Mouse (Mus musculus) E14TG2a.4 (cell line): Measurements from ENCODE around the gene Pcsk5.

Experiments used
- H3K27me3 ChIP-seq: 2 replicates; pipeline ENCODE4 v1.6.1; 2014; ENCODE audit warnings: low read length, control low read depth; ENCODE audit not compliant: insufficient read depth
- H3K36me3 ChIP-seq: 2 replicates; pipeline ENCODE4 v1.6.1; 2014; ENCODE audit warnings: low read length, control low read depth; ENCODE audit not compliant: insufficient read depth
- H3K4me1 ChIP-seq: replicated peaks from 2 replicates; pipeline ENCODE4 v1.6.1; 2014; ENCODE audit warnings: low read depth, low read length, control low read depth
- H3K4me3 ChIP-seq: replicated peaks from 2 replicates; pipeline ENCODE4 v1.5.1; 2014; ENCODE audit warnings: mild to moderate bottlenecking, low read length
- H3K9me3 ChIP-seq: 2 replicates; pipeline ENCODE4 v1.6.1; 2014; ENCODE audit warnings: low read length, control low read depth
- CTCF ChIP-seq: conservative IDR thresholded peaks from 2 replicates; pipeline ENCODE4 v1.5.1; 2014; ENCODE audit warnings: low read length
- NANOG ChIP-seq: IDR thresholded peaks from 2 replicates; pipeline ENCODE4 v1.6.1; 2014; ENCODE audit warnings: borderline replicate concordance, low read length, mixed read lengths
- POU5F1 ChIP-seq: IDR thresholded peaks from 2 replicates; pipeline ENCODE4 v1.6.1; 2014; ENCODE audit warnings: low read length, borderline replicate concordance

Pcsk5 gene

DNA sequence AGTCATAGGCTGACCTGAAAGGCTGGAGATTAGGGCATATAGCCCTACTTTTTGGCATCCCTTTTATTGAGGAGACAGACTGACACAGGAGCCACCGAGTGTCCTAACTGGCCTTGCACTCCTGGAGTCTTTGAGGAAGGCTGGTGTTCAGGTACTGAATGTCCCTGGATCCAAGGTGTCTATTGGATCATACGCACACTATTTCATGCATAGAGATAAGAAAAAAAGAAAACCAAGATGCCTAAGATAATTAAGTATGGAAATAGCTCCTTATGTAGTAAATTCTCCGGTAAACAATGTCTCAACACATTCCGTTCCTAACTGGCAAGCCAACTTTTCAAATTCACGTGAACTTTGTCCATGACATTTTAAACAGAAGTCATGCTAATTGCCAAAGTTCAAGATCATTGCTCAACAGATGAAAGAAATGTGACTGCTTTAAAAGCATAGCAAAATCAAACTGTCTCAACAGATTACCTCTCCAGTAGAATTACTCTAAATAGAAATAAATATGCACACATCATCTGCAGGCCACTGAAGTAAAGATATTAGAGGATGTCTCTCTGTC lies 45.9 kb downstream of the Pcsk5 start:
- no peaks in the 10 kb centered on the region for H3K27me3 ChIP-seq
- H3K4me3 ChIP-seq = no peak overlapping the region
- no peaks in the 10 kb centered on the region for H3K36me3 ChIP-seq
- no peaks in the 10 kb centered on the region for H3K4me1 ChIP-seq
- no peaks in the 10 kb centered on the region for H3K9me3 ChIP-seq
- no peak for TF ChIP-seq POU5F1
- no peak for TF ChIP-seq NANOG
- no peak for TF ChIP-seq CTCF

DNA sequence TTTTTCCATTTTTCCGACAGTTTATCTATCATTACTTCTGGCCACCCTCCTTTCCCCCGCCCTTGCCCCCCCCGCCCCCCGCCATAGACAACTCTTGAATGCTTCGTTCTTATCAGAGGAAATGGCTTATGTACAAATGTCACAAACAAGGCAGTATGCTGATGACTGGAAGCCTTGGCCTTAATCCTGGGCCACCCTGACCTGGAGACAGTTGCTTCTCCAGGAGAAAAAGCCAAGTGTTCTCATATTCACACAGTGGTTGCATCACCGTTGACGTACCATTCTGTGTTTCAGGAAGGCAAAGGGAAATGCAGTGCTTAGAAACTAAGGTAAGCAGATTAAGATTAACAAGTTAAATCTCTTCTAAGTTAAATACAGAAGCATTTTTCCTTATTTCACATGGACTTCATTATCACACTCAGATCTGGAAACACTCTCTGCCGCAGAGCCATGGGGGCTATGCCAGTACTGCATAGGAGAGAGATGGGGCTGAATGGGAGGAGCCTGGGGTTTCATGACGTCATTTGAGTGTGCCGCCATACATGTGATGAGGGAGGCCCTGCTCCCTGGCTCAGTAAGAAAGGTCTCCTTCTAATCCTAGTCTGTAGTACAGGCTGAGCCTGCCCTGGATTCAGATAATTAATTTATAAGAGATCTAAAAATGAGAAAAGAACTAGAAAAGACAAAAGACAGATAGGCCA lies 48.7 kb downstream of the Pcsk5 start:
- Histone ChIP-seq H3K9me3 (no peaks in the 10 kb centered on the region), H3K27me3 (no peaks in the 10 kb centered on the region), H3K36me3 (no peaks in the 10 kb centered on the region), H3K4me1 (no peaks in the 10 kb centered on the region), H3K4me3 (no peak overlapping the region)
- TF ChIP-seq NANOG (no peak), CTCF (no peak), POU5F1 (no peak)

DNA sequence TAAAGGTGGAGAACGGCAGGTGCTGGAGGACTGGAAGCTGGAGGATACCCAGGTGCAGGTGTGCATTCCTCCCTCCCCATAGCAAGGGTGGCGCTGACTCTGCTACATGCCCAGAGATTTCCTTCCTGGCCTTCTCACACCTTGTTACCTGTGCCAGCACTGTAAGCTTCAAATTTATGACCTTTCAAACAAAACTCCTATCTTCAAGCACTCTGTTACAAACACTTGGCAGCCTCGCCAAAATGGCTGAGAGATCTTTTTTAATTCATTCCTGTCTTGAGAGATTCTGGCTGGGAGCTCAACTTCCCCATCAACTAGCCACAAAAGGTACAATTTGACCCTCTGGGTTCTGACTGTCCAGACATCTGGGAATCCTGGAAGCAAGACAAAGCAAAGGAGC lies 50.7 kb downstream of the Pcsk5 start:
- TF ChIP-seq NANOG = no peak
- H3K27me3 ChIP-seq = no peaks in the 10 kb centered on the region
- no peaks in the 10 kb centered on the region for H3K36me3 ChIP-seq
- no peaks in the 10 kb centered on the region for H3K9me3 ChIP-seq
- H3K4me3 ChIP-seq = no peak overlapping the region
- H3K4me1 ChIP-seq = no peaks in the 10 kb centered on the region

DNA sequence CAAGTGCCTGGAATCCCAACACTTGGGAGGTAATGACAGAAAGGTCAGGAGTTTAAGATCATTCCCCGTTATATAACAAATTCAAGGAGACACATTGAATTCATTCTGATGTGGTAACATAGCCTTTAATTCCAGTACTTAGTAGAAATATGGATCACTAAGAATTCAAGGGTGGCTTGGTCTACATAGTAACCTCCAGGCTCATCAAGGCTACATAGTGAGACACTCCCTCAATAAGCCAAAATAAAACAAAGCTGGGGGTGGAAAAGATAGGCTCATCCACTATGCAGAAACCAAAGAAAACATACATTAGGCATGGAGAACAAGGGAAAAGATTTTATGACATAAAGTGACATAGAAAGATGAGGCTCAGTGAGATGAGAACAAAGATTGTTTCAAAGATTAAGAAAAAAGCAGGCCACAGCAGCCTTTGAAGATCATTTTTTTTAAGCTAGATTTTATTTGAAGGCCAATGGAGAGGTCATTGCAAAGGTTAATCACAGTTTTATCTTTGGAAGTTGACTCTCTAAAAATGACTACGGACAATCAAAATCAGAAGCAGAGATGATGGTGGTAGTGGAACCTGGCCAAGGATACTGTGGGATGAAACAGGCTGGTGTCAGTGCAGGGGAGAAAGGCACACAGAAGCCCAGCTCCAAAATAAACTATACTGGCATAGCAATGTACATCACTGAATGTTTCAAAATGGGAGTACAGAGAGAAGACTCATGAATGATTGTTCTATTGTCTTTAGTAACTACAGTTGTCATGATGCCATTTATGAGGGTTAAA lies 52.8 kb downstream of the Pcsk5 start:
- Histone ChIP-seq H3K4me1 (no peaks in the 10 kb centered on the region), H3K9me3 (no peaks in the 10 kb centered on the region), H3K36me3 (no peaks in the 10 kb centered on the region), H3K27me3 (no peaks in the 10 kb centered on the region), H3K4me3 (no peak overlapping the region)
- no peak for TF ChIP-seq NANOG
- TF ChIP-seq CTCF = no peak
- no peak for TF ChIP-seq POU5F1

DNA sequence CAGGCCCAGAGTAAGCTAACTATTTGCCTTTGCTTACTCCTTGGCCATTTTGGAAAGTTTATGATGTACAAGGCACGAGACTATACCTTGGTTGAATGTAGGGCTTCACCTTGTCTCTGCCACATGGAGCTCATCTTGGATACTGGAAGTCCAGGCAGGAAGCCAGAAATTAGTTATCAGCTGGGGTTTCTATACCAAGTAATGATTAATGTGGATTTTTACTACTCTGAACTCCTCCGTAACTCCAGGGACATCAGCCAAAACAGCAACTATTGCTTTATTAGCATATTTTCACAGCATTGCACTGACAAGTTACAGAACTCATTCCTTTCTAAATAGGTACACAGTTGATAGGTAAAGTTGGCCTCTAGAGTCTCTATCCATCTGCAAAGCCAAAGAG lies 54.2 kb downstream of the Pcsk5 start:
- Histone ChIP-seq H3K9me3 (no peaks in the 10 kb centered on the region), H3K27me3 (no peaks in the 10 kb centered on the region), H3K4me3 (no peak overlapping the region), H3K4me1 (no peaks in the 10 kb centered on the region), H3K36me3 (no peaks in the 10 kb centered on the region)
- TF ChIP-seq NANOG = no peak
- no peak for TF ChIP-seq POU5F1
- no peak for TF ChIP-seq CTCF

DNA sequence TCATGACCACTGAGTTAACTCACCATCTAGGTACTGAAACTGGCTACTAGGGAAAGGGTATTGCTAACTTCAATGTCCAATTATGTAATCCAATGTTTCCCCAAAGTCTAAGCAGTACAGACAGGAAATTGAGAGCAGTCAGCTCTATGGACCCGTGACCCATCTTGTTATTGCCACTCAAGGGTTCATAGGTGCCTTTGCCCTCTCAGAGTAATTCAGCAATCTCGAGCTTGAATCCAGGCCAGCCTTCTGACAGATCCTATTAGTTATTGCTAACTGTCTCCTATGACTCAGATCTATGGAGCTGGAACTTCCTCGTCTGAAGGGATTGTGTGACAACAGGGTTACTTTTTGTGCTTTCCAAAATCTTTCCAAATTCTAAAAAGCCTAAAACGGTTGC lies 56.1 kb downstream of the Pcsk5 start:
- H3K4me3 ChIP-seq = no peak overlapping the region
- H3K4me1 ChIP-seq = no peaks in the 10 kb centered on the region
- no peaks in the 10 kb centered on the region for H3K9me3 ChIP-seq
- TF ChIP-seq POU5F1 (no peak), NANOG (no peak), CTCF (no peak)
- no peaks in the 10 kb centered on the region for H3K36me3 ChIP-seq
- no peaks in the 10 kb centered on the region for H3K27me3 ChIP-seq

DNA sequence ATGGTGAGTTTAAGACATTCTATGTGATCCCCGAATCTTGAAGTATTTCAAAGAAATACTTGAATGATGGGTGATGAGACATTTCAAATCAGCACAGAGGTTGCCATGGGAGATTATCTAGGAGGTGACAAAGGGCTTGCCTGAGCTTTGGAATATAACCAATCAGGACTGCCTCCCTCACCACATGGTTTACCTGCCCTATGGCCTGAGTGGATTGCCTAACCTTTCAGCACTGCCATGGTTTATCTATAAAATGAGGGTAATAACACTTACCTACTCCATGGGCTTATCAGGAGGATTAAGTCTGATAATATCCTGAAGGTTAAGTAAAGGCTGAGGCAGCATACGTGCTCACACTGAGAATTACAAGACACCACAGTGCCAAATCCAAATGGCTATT lies 61.5 kb downstream of the Pcsk5 start:
- Histone ChIP-seq H3K36me3 (no peaks in the 10 kb centered on the region), H3K9me3 (no peaks in the 10 kb centered on the region), H3K4me3 (no peak overlapping the region), H3K27me3 (no peaks in the 10 kb centered on the region), H3K4me1 (no peaks in the 10 kb centered on the region)
- no peak for TF ChIP-seq POU5F1
- TF ChIP-seq CTCF = no peak

DNA sequence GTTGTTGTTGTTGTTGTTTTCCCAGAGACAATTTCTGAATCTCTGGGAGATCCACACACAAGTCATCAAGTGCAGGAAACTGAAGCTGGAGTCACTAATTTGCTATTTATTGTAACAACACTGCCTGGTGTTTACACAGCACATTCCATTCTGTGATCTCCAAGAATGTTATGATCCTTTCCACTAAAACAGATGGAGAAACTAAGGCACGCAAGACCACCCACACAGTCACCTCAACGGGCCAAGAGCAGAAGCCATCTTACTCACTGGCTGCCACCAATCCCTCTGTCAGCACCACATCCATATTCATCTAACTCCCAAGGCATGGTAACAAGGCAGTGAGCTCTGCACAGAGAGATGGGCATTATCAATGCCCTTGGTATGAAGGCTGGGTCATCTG lies 62.3 kb downstream of the Pcsk5 start:
- Histone ChIP-seq H3K27me3 (no peaks in the 10 kb centered on the region), H3K4me3 (no peak overlapping the region), H3K9me3 (no peaks in the 10 kb centered on the region), H3K4me1 (no peaks in the 10 kb centered on the region), H3K36me3 (no peaks in the 10 kb centered on the region)
- TF ChIP-seq POU5F1 (no peak), NANOG (no peak), CTCF (no peak)

DNA sequence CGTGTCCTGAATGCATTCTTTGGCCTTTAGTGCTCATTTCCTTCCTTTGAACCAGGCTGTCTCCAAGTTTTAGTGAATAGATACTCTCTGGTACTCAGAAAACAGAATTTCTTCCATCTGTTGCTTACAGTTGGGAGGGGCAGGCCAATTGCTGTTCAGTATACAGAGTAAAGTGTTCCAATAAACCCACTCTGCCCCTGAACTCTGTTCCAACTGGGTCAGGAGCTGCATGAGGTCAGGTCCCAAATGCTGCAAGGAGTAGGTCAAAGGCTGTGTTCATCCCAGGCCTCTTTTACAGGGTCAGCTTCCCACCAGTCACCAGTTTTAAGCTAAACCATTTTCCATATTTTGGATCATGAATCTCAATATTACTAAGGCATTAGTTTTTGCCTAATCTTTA lies 63.4 kb downstream of the Pcsk5 start:
- Histone ChIP-seq H3K27me3 (no peaks in the 10 kb centered on the region), H3K4me1 (no peaks in the 10 kb centered on the region), H3K4me3 (no peak overlapping the region), H3K9me3 (no peaks in the 10 kb centered on the region; the same call in 1 of the 2 replicates), H3K36me3 (no peaks in the 10 kb centered on the region)
- no peak for TF ChIP-seq CTCF
- TF ChIP-seq POU5F1 = no peak
- no peak for TF ChIP-seq NANOG
